Mouse (Mus musculus) brain, embryonic 14.5 days (tissue): ENCODE measurements around the gene Gm11099. TPM values are rescaled to one million over a fixed set of nuclear protein-coding genes. Genes with fewer than 3 reads are reported as not detected.

Experiments used
- DNase-seq: peaks from one replicate; pipeline ENCODE4 v3.0.0-alpha.2; 2011; ENCODE audit warnings: low read depth
- CTCF ChIP-seq: fragments of 200-500 bp; IDR thresholded peaks from 2 replicates; pipeline ENCODE4 v1.5.1; 2012; ENCODE audit warnings: inconsistent platforms, mild to moderate bottlenecking, moderate library complexity, borderline replicate concordance; ENCODE audit not compliant: insufficient read depth, insufficient read length; ENCODE audit errors: extremely low read depth
- POLR2A ChIP-seq: fragments of 200-500 bp; IDR thresholded peaks from 2 replicates; pipeline ENCODE4 v1.6.1; 2012; ENCODE audit warnings: mild to moderate bottlenecking, inconsistent platforms, borderline replicate concordance; ENCODE audit not compliant: poor library complexity, insufficient read depth, insufficient read length, severe bottlenecking; ENCODE audit errors: extremely low read depth
- polyA plus RNA-seq: library from polyadenylated mRNA; depleted of rRNA; stranded (reverse); fragments of >200 nt; gene quantifications from 2 replicates; pipeline ENCODE4 v1.2.3, GENCODE M21; 2012

Gm11099 gene
- polyA plus RNA-seq, 1 experiment, result not detected

- TF ChIP-seq CTCF (no peak), POLR2A (no peak)
Measured at GRCm38 (mm10) chr2:58918351-58918750, 59.1 kb downstream of the Gm11099 start.

DNA sequence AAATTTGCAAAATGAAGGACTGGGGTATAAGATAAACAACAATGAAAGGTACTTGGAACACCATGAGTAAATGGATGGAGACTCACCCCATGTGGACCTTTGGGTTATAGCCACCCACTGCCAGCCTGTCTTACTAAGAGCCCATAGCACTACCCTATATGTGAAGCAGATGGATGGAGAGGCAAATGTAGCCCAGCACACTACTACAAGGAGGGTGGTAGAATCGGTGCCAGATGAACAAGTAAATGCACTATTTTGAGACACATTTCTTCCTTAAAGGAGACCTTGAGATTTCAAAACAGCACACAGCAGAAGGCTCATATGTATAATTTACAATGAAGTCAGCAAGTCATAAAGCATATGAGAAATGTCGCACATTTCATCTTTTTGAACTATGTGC, 66.3 kb downstream of the Gm11099 start:
- TF ChIP-seq CTCF (no peak), POLR2A (no peak)
- DNase-seq, result no peak

More at GRCm38 (mm10) chr2:58918351-58918750, 59.1 kb downstream of the Gm11099 start:
- DNase-seq, result no peak

DNA sequence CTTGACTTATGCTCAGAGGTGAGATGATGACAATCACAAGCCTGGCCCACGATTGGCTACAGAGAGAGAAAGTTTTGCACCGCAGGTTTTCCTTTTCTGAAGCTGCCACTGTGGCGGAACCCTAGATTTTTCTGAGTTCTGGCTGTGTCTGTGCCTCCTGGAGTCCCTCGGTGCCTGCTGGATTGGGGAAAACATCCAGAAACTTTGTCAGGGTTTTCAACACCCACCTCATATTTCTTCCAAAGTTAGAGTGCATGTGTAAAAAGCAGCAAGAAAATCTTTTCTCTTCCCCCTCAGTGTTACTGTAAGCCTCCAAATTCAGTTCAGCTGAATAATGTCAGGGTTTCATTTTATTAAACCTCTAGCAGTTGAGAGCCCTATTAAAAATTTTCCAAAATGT, 82.1 kb downstream of the Gm11099 start:
- no peak for DNase-seq
- TF ChIP-seq CTCF (no peak), POLR2A (no peak)

GRCm38 (mm10) chr2:58948796-58949195, 89.6 kb downstream of the Gm11099 start:
- DNase-seq, result no peak
- no peak for TF ChIP-seq POLR2A
- TF ChIP-seq CTCF, result no peak

GRCm38 (mm10) chr2:58952101-58952500, 92.9 kb downstream of the Gm11099 start:
- no peak for TF ChIP-seq CTCF
- no peak for TF ChIP-seq POLR2A
- no peak for DNase-seq

GRCm38 (mm10) chr2:58956351-58956750, 97.1 kb downstream of the Gm11099 start:
- TF ChIP-seq CTCF (no peak), POLR2A (no peak)
- DNase-seq, result no peak

GRCm38 (mm10) chr2:58956770-58957300, 97.6 kb downstream of the Gm11099 start:
- peak; percentile 55 for DNase-seq
- TF ChIP-seq CTCF (no peak), POLR2A (no peak)
